Mouse (Mus musculus) MEL (cell line): ENCODE measurements around the gene Gm48551. TPM values are rescaled to one million over a fixed set of nuclear protein-coding genes. Genes with fewer than 3 reads are reported as not detected.
A peak's percentile ranks its signal among the peaks of the same experiment; 100 is the strongest.

Source experiments
- DNase-seq: peaks from one replicate; pipeline ENCODE4 v3.0.0; 2011; ENCODE audit warnings: low read depth, low spot score
- H3K27ac ChIP-seq: 2 replicates; pipeline ENCODE4 v1.5.1; 2012; ENCODE audit warnings: low read depth, mild to moderate bottlenecking, control low read depth, low read length, moderate library complexity; ENCODE audit not compliant: control insufficient read depth
- H3K27me3 ChIP-seq, 2 experiments: fragments of 150-350 bp in 1 of 2; sonication (generic) in 1 of 2; 2 replicates each; pipeline ENCODE4 v1.6.1; 2012; ENCODE audit warnings: low read length in 2 of 2, mild to moderate bottlenecking in 2 of 2, improper control_type of control experiment in 1 of 2, moderate library complexity in 1 of 2; ENCODE audit not compliant: insufficient read depth in 2 of 2, control insufficient read depth in 1 of 2
- H3K36me3 ChIP-seq, 2 experiments: 2 replicates each; pipeline ENCODE4 v1.6.1; 2012 to 2014; ENCODE audit warnings: low read length in 2 of 2, improper control_type of control experiment in 1 of 2, inconsistent platforms in 1 of 2, mild to moderate bottlenecking in 1 of 2; ENCODE audit not compliant: insufficient read depth in 2 of 2, control insufficient read depth in 1 of 2
- H3K4me1 ChIP-seq, 2 experiments: fragments of 150-350 bp in 1 of 2; sonication (generic) in 1 of 2; 2 replicates each; pipeline ENCODE4 v1.6.1; 2012; ENCODE audit warnings: low read length in 2 of 2, improper control_type of control experiment in 1 of 2, mild to moderate bottlenecking in 1 of 2; ENCODE audit not compliant: insufficient read depth in 2 of 2, control insufficient read depth in 1 of 2
- H3K4me3 ChIP-seq, 2 experiments: fragments of 150-350 bp in 1 of 2; sonication (generic) in 1 of 2; 2 replicates each; pipeline ENCODE4 v1.5.1; 2012; ENCODE audit warnings: low read depth in 2 of 2, low read length in 2 of 2, mild to moderate bottlenecking in 2 of 2, moderate library complexity in 2 of 2, control low read depth in 1 of 2, improper control_type of control experiment in 1 of 2; ENCODE audit not compliant: control insufficient read depth in 1 of 2, insufficient read depth in 1 of 2
- H3K79me2 ChIP-seq: 2 replicates; pipeline ENCODE4 v1.6.1; 2012; ENCODE audit warnings: mild to moderate bottlenecking, low read length, moderate library complexity; ENCODE audit not compliant: control insufficient read depth, poor library complexity, insufficient read depth
- H3K9ac ChIP-seq: 2 replicates; pipeline ENCODE4 v1.6.1; 2012; ENCODE audit warnings: low read depth, mild to moderate bottlenecking, control low read depth, low read length, moderate library complexity; ENCODE audit not compliant: control insufficient read depth, poor library complexity, severe bottlenecking
- H3K9me3 ChIP-seq: fragments of 150-350 bp; sonication (generic); replicated peaks from 2 replicates; pipeline ENCODE4 v1.6.1; 2012; ENCODE audit warnings: mild to moderate bottlenecking, low read length, improper control_type of control experiment, moderate library complexity; ENCODE audit not compliant: insufficient read depth
- BHLHE40 ChIP-seq: IDR thresholded peaks from 2 replicates; pipeline ENCODE4 v1.6.1; 2012; ENCODE audit warnings: low read depth, mild to moderate bottlenecking, inconsistent platforms, low read length, improper control_type of control experiment, borderline replicate concordance
- CTCF ChIP-seq, 3 experiments: IDR thresholded peaks in 2 of 3; conservative IDR thresholded peaks in 1 of 3; 2 replicates each; pipeline ENCODE4 v1.5.1; 2011 to 2012; ENCODE audit warnings: low read length in 3 of 3, low read depth in 2 of 3, mild to moderate bottlenecking in 2 of 3, improper control_type of control experiment in 1 of 3, inconsistent platforms in 1 of 3, mixed read lengths in 1 of 3, moderate library complexity in 1 of 3; ENCODE audit not compliant: control insufficient read depth in 1 of 3, insufficient read depth in 1 of 3, poor library complexity in 1 of 3, severe bottlenecking in 1 of 3
- E2F4 ChIP-seq: IDR thresholded peaks from 2 replicates; pipeline ENCODE4 v1.6.1; 2011; ENCODE audit warnings: low read depth, low read length, improper control_type of control experiment, borderline replicate concordance
- ELF1 ChIP-seq: IDR thresholded peaks from 2 replicates; pipeline ENCODE4 v1.6.1; 2014; ENCODE audit warnings: low read depth, mild to moderate bottlenecking, inconsistent platforms, low read length, improper control_type of control experiment, moderate library complexity
- EP300 ChIP-seq, 2 experiments: IDR thresholded peaks; 2 replicates each; pipeline ENCODE4 v1.6.1; 2011; ENCODE audit warnings: improper control_type of control experiment in 2 of 2, low read length in 2 of 2, low read depth in 1 of 2, mild to moderate bottlenecking in 1 of 2
- HCFC1 ChIP-seq: IDR thresholded peaks from 2 replicates; pipeline ENCODE4 v1.6.1; 2012; ENCODE audit warnings: low read depth, mild to moderate bottlenecking, inconsistent platforms, low read length, improper control_type of control experiment, moderate library complexity
- JUND ChIP-seq: IDR thresholded peaks from 2 replicates; pipeline ENCODE4 v1.6.1; 2011; ENCODE audit warnings: low read depth, mild to moderate bottlenecking, improper control_type of control experiment, low read length
- KAT2A ChIP-seq: conservative IDR thresholded peaks from 2 replicates; pipeline ENCODE4 v1.6.1; 2012; ENCODE audit warnings: low read depth, low read length, improper control_type of control experiment, inconsistent platforms
- MAX ChIP-seq: IDR thresholded peaks from 2 replicates; pipeline ENCODE4 v1.6.1; 2011; ENCODE audit warnings: low read length, improper control_type of control experiment
- MAZ ChIP-seq: IDR thresholded peaks from 2 replicates; pipeline ENCODE4 v1.6.1; 2012; ENCODE audit warnings: low read depth, mild to moderate bottlenecking, inconsistent platforms, low read length, improper control_type of control experiment
- MEF2A ChIP-seq: IDR thresholded peaks from 2 replicates; pipeline ENCODE4 v1.6.1; 2014; ENCODE audit warnings: low read depth, mild to moderate bottlenecking, inconsistent platforms, low read length, improper control_type of control experiment; ENCODE audit not compliant: poor library complexity, insufficient replicate concordance, severe bottlenecking; ENCODE audit errors: extremely low read depth
- MYC ChIP-seq: IDR thresholded peaks from 2 replicates; pipeline ENCODE4 v1.6.1; 2011; ENCODE audit warnings: low read depth, mild to moderate bottlenecking, low read length, improper control_type of control experiment, moderate library complexity
- NELFE ChIP-seq: IDR thresholded peaks from 2 replicates; pipeline ENCODE4 v1.6.1; 2011; ENCODE audit warnings: low read depth, low read length, improper control_type of control experiment
- NRF1 ChIP-seq: IDR thresholded peaks from 2 replicates; pipeline ENCODE4 v1.6.1; 2014; ENCODE audit warnings: low read depth, mild to moderate bottlenecking, inconsistent platforms, low read length, improper control_type of control experiment, moderate library complexity; ENCODE audit not compliant: poor library complexity, insufficient read depth, severe bottlenecking
- POLR2AphosphoS5 ChIP-seq: IDR thresholded peaks from 2 replicates; pipeline ENCODE4 v1.6.1; 2012; ENCODE audit warnings: low read depth, borderline replicate concordance, mild to moderate bottlenecking, inconsistent platforms, low read length, moderate library complexity, mixed read lengths
- RAD21 ChIP-seq: IDR thresholded peaks from 2 replicates; pipeline ENCODE4 v1.6.1; 2011; ENCODE audit warnings: mild to moderate bottlenecking, low read depth, low read length, improper control_type of control experiment
- SIN3A ChIP-seq: IDR thresholded peaks from 2 replicates; pipeline ENCODE4 v1.6.1; 2012; ENCODE audit warnings: low read length, improper control_type of control experiment, inconsistent platforms
- UBTF ChIP-seq: IDR thresholded peaks from 2 replicates; pipeline ENCODE4 v1.6.1; 2012; ENCODE audit warnings: low read depth, mild to moderate bottlenecking, inconsistent platforms, low read length, improper control_type of control experiment, moderate library complexity, borderline replicate concordance; ENCODE audit not compliant: insufficient read depth
- USF1 ChIP-seq: IDR thresholded peaks from 2 replicates; pipeline ENCODE4 v1.6.1; 2014; ENCODE audit warnings: low read depth, mild to moderate bottlenecking, inconsistent platforms, low read length, improper control_type of control experiment, moderate library complexity
- ZKSCAN1 ChIP-seq: IDR thresholded peaks from 2 replicates; pipeline ENCODE4 v1.6.1; 2012; ENCODE audit warnings: low read depth, mild to moderate bottlenecking, inconsistent platforms, low read length, improper control_type of control experiment, moderate library complexity
- ZMIZ1 ChIP-seq: IDR thresholded peaks from 2 replicates; pipeline ENCODE4 v1.6.1; 2012; ENCODE audit warnings: low read depth, mild to moderate bottlenecking, inconsistent platforms, low read length, improper control_type of control experiment, moderate library complexity
- polyA plus RNA-seq, 2 experiments: library from polyadenylated mRNA; stranded (reverse) in 1 of 2; unstranded in 1 of 2; fragments of >175 nt in 1 of 2; fragments of >200 nt in 1 of 2; gene quantifications; 2 replicates each; pipeline versions ENCODE4 v1.2.1 to v1.2.4; 2012; ENCODE audit warnings: low replicate concordance in 2 of 2, low read depth in 1 of 2; ENCODE audit not compliant: insufficient read length in 2 of 2, insufficient read depth in 1 of 2, missing spikeins in 1 of 2
- total RNA-seq: library from RNA; depleted of rRNA; stranded (reverse); fragments of 300-350 nt; gene quantifications from 2 replicates; pipeline ENCODE4 v1.2.3, GENCODE M21; 2012

Gene Gm48551
- total and polyA plus RNA-seq, 3 experiments = 0.62 to 2.6 TPM; not detected in 1

DNA sequence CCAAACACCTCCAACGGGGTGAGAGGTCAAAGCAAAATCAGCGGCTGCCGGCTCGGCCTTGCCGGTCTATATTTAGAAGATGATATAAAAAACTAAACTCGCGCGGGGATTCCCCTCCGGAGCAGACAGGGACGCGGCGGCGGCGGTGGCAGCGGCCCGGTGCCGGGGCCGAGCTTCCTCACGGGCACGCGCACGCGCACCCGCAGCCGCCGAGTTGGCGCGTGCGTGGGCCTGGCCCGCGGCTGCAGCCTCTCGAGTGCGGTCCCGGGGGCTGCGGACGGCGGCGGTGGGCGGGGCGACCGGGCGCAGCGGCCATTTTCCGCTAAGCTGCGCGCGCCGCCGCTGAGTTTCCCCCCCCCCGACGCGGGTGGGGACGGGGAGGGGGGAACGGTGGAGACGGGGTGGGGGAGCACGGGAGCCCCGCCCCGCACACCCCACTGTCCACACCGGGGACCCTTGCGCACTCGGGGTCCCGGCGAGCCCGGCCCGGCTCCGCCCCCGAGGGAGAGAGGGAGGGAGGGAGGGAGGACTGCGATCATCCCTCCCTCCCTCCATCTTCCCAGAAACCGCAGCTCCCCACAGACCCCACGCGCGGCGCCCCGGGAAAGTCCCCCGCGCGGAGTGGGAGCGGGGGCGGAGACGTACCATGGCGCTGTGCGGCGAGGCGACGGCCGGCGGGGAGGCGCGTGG, 46.0 kb downstream of the Gm48551 start:
- H3K9ac ChIP-seq = peak overlapping the region; percentile 75
- peaks cover 0 to 3% of the 10 kb centered on the region in 2 experiments; a peak in 1 of 4 replicates for H3K36me3 ChIP-seq
- no peaks in the 10 kb centered on the region for H3K27me3 ChIP-seq
- DNase-seq = peak; percentile 81
- peaks cover 5% of the 10 kb centered on the region for H3K79me2 ChIP-seq
- no peak for TF ChIP-seq ZMIZ1
- peak; percentile 69 for TF ChIP-seq NRF1
- peak; percentile 23; the same call in 1 of the 2 replicates for TF ChIP-seq MEF2A
- TF ChIP-seq EP300 (IDR thresholded peaks at IDR 0.05; ENCODE audit: low read depth in 1 of 2, low read length in 2 of 2) = no peak
- TF ChIP-seq RAD21 = no peak
- TF ChIP-seq CTCF (IDR thresholded peaks at IDR 0.05 in 2 of 3, conservative IDR thresholded peaks at IDR 0.05 in 1 of 3; ENCODE audit: control insufficient read depth in 1 of 3, insufficient read depth in 1 of 3, low read depth in 2 of 3, low read length in 3 of 3, poor library complexity in 1 of 3, severe bottlenecking in 1 of 3) = no peak
- TF ChIP-seq ELF1 = no peak
- TF ChIP-seq HCFC1 = peak; percentile 32; the same call in 1 of the 2 replicates
- no peak for TF ChIP-seq ZKSCAN1
- TF ChIP-seq MAZ = peak; percentile 88
- TF ChIP-seq NELFE = no peak
- TF ChIP-seq SIN3A = no peak
- no peak for TF ChIP-seq MAX
- TF ChIP-seq BHLHE40 = no peak
- no peak for TF ChIP-seq KAT2A
- no peak for TF ChIP-seq JUND
- H3K4me1 ChIP-seq = peaks cover 0 to 28% of the 10 kb centered on the region in 2 experiments; a peak in 2 of 4 replicates
- peak overlapping the region; percentile 63 to 75 for H3K4me3 ChIP-seq
- H3K9me3 ChIP-seq = no peaks in the 10 kb centered on the region
- H3K27ac ChIP-seq = peak overlapping the region; percentile 75

DNA sequence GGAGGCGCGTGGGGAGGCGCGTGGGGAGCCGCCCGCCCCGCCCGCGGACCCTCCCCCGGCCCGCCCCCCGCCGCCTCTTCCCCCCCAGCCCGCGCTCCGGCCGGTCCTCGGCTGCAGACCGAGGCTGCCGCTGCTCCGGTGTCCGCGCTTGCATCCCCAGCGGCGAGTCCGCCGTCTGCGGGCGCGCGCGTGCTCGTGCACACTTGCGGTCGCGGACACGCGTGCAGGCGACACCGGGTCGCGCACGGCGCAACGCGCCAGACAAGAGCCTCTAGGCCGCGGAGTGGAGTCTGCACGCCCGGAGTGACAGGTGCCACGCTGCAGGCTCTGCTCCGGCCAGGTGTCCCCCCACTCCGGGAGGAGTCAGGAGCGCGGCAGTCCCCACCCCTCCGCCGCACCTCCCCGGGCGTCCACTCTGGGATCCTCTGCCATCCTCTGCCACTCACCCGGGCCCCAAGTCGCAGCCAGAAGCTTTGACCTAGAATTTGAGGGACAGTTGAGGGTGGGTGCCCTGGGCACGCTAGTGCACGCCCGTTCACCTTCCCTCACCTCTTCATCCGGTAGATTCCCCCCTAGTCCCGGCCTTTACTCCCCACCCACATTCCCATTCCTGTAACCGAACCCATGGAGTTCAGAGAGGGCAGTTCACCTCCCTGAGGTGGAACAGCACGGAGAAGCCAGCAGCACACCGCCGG, 46.7 kb downstream of the Gm48551 start:
- no peak for TF ChIP-seq ZKSCAN1
- TF ChIP-seq MYC = no peak
- TF ChIP-seq HCFC1 = no peak
- TF ChIP-seq USF1 = no peak
- TF ChIP-seq KAT2A = no peak
- no peak for TF ChIP-seq UBTF
- TF ChIP-seq CTCF (IDR thresholded peaks at IDR 0.05 in 2 of 3, conservative IDR thresholded peaks at IDR 0.05 in 1 of 3; ENCODE audit: control insufficient read depth in 1 of 3, insufficient read depth in 1 of 3, low read depth in 2 of 3, low read length in 3 of 3, poor library complexity in 1 of 3, severe bottlenecking in 1 of 3) = no peak
- no peak for TF ChIP-seq POLR2AphosphoS5
- no peak for TF ChIP-seq E2F4
- TF ChIP-seq, all 39 proteins: peak for 0
- Histone ChIP-seq H3K27me3 (no peaks in the 10 kb centered on the region), H3K79me2 (peaks cover 3% of the 10 kb centered on the region), H3K4me3 (peak overlapping the region; percentile 63 to 75), H3K27ac (peak overlapping the region; percentile 8; the same call in 1 of the 2 replicates), H3K9ac (peak overlapping the region; percentile 75), H3K9me3 (no peaks in the 10 kb centered on the region), H3K36me3 (peaks cover 0 to 3% of the 10 kb centered on the region in 2 experiments; a peak in 1 of 4 replicates), H3K4me1 (peaks cover 0 to 28% of the 10 kb centered on the region in 2 experiments; a peak in 2 of 4 replicates)
- DNase-seq = no peak
